ENCODE assay signal across 12 mouse cellular contexts in genomic region chr2:144133806-144134574, GRCm38 (mm10).
DNase-seq lines count a peak whose midpoint lies in the region; ATAC-seq and TF ChIP-seq lines count a peak whose summit lies in the region.
"Had no signal": no experiment of that assay in that cellular context is flagged by ENCODE, and none has a peak within 500 bp of the region (broad histone marks: within the 10 kb centered on the region; RNA-seq: fewer than 3 reads in every experiment).

No protein-coding gene starts in this region.

- peaks cover 10% of the 10 kb centered on the region for H3K4me1 ChIP-seq in heart, embryonic 15.5 days (replicated peaks)
- H3K4me1 ChIP-seq in heart, embryonic 11.5 days (ENCODE audit: control insufficient read depth, insufficient read depth, low read length): no peaks in the 10 kb centered on the region
- H3K4me1 ChIP-seq in lung, postnatal 0 days (ENCODE audit: insufficient read depth, low read depth, low read length): peaks cover 3% of the 10 kb centered on the region; the same call in 1 of the 2 replicates
- peaks cover 17% of the 10 kb centered on the region for H3K4me1 ChIP-seq in small intestine, adult 2 months (ENCODE audit: control insufficient read depth, insufficient read depth, insufficient read length, low read length)
- H3K4me1 ChIP-seq: neural tube, embryonic 13.5 days had no signal

- 51% methylated on average over 14 of the region's 14 CpGs for WGBS in heart, embryonic 15.5 days
- 62% methylated on average over 14 of the region's 14 CpGs for WGBS in heart, embryonic 11.5 days (ENCODE audit: insufficient replicate concordance)
- WGBS in lung, postnatal 0 days: 39% methylated on average over 14 of the region's 14 CpGs
- WGBS in small intestine, adult 2 months: 28% methylated on average over 14 of the region's 14 CpGs

- H3K27me3 ChIP-seq in heart, embryonic 15.5 days: no peaks in the 10 kb centered on the region
- no peaks in the 10 kb centered on the region for H3K27me3 ChIP-seq in heart, embryonic 11.5 days (ENCODE audit: control insufficient read depth, insufficient read depth, low read length)
- no peaks in the 10 kb centered on the region for H3K27me3 ChIP-seq in lung, postnatal 0 days (replicated peaks; ENCODE audit: insufficient read depth, low read length)
- no peaks in the 10 kb centered on the region for H3K27me3 ChIP-seq in small intestine, adult 2 months (ENCODE audit: control insufficient read depth, insufficient read depth, low read length)
- H3K27me3 ChIP-seq: neural tube, embryonic 13.5 days had no signal

- peak overlapping the region; percentile 58 for H3K27ac ChIP-seq in heart, embryonic 15.5 days
- no peak overlapping the region for H3K27ac ChIP-seq in heart, embryonic 11.5 days (ENCODE audit: low read depth, low read length)
- H3K27ac ChIP-seq in lung, postnatal 0 days (ENCODE audit: low read length): no peak overlapping the region
- H3K27ac ChIP-seq in small intestine, adult 2 months (ENCODE audit: insufficient read depth, low read depth, low read length): peak overlapping the region; percentile 32
- H3K27ac ChIP-seq: neural tube, embryonic 13.5 days had no signal

- H3K9me3 ChIP-seq in heart, embryonic 15.5 days (replicated peaks): no peaks in the 10 kb centered on the region
- no peaks in the 10 kb centered on the region for H3K9me3 ChIP-seq in heart, embryonic 11.5 days (replicated peaks; ENCODE audit: control insufficient read depth, low read length)
- H3K9me3 ChIP-seq in lung, postnatal 0 days (ENCODE audit: low read length): no peaks in the 10 kb centered on the region
- H3K9me3 ChIP-seq: neural tube, embryonic 13.5 days had no signal

- no peaks in the 10 kb centered on the region for H3K36me3 ChIP-seq in heart, embryonic 15.5 days
- H3K36me3 ChIP-seq in heart, embryonic 11.5 days (ENCODE audit: control insufficient read depth, insufficient read depth, low read length): no peaks in the 10 kb centered on the region
- no peaks in the 10 kb centered on the region for H3K36me3 ChIP-seq in lung, postnatal 0 days (ENCODE audit: insufficient read depth, low read length)
- no peaks in the 10 kb centered on the region for H3K36me3 ChIP-seq in small intestine, adult 2 months (ENCODE audit: control insufficient read depth, insufficient read depth, low read length)
- H3K36me3 ChIP-seq: neural tube, embryonic 13.5 days had no signal

- no peak overlapping the region for H3K4me2 ChIP-seq in heart, embryonic 15.5 days
- H3K4me2 ChIP-seq in heart, embryonic 11.5 days: no peak overlapping the region
- no peak overlapping the region for H3K4me2 ChIP-seq in lung, postnatal 0 days (replicated peaks; ENCODE audit: low read depth, low read length)
- H3K4me2 ChIP-seq: midbrain, embryonic 11.5 days; neural tube, embryonic 13.5 days had no signal

- H3K4me3 ChIP-seq in heart, embryonic 15.5 days: no peak overlapping the region
- H3K4me3 ChIP-seq in heart, embryonic 11.5 days (ENCODE audit: low read depth, low read length): no peak overlapping the region
- H3K4me3 ChIP-seq in lung, postnatal 0 days (ENCODE audit: low read depth, low read length): no peak overlapping the region
- no peak overlapping the region for H3K4me3 ChIP-seq in small intestine, adult 2 months (ENCODE audit: low read depth, low read length)
- H3K4me3 ChIP-seq: neural tube, embryonic 13.5 days had no signal

- H3K9ac ChIP-seq in heart, embryonic 15.5 days: no peak overlapping the region
- H3K9ac ChIP-seq in heart, embryonic 11.5 days (ENCODE audit: low read depth, low read length): no peak overlapping the region
- no peak overlapping the region for H3K9ac ChIP-seq in lung, postnatal 0 days (replicated peaks; ENCODE audit: low read depth)
- H3K9ac ChIP-seq: neural tube, embryonic 13.5 days had no signal

- no peak for TF ChIP-seq CTCF in lung, postnatal 0 days (IDR thresholded peaks at IDR 0.05)
- TF ChIP-seq CTCF in small intestine, adult 2 months (IDR thresholded peaks at IDR 0.05; ENCODE audit: extremely low read depth, insufficient read length, insufficient replicate concordance, low read depth, low read length): no peak

- no peak for TF ChIP-seq EP300 in lung, postnatal 0 days (IDR thresholded peaks at IDR 0.05)

- 0 out of 2 replicates have a peak, but pooled peaks have one; percentile 26 for TF ChIP-seq POLR2A in small intestine, adult 2 months (IDR thresholded peaks at IDR 0.05; ENCODE audit: low read depth, low read length)

- DNase-seq in lung, postnatal 0 days (ENCODE audit: low spot score): peak; percentile 11
- no peak for DNase-seq in lung, postnatal 36 days
- DNase-seq in fibroblast of lung, adult 2 months (ENCODE audit: low read depth): peak; percentile 34
- no peak for DNase-seq in right cerebral cortex, postnatal 25 days
- DNase-seq: cerebellum, adult 2 months; kidney, postnatal 14 days had no signal

- ATAC-seq in heart, embryonic 15.5 days (replicated peaks; ENCODE audit: insufficient number of reproducible peaks, insufficient read depth, low FRiP score, low read depth): no peak
- no peak for ATAC-seq in heart, embryonic 11.5 days (replicated peaks; ENCODE audit: insufficient number of reproducible peaks, low FRiP score, low TSS enrichment)
- ATAC-seq in lung, postnatal 0 days: peak; percentile 40
- no peak for ATAC-seq in megakaryocyte-erythroid progenitor cell, adult 5-6 weeks (replicated peaks; ENCODE audit: low FRiP score, low TSS enrichment, poor library complexity, severe bottlenecking)

Comparison
In these comparisons a context has a peak if more than half of its experiments do, and no peak if none do; other contexts are left out.
1. H3K27ac ChIP-seq: peak in heart, embryonic 15.5 days (single experiment) and small intestine, adult 2 months (single experiment); none in heart, embryonic 11.5 days (single experiment) and lung, postnatal 0 days (single experiment).
2. DNase-seq: peak in lung, postnatal 0 days (single experiment) and fibroblast of lung, adult 2 months (single experiment); none in lung, postnatal 36 days (single experiment) and right cerebral cortex, postnatal 25 days (single experiment).